Mouse (Mus musculus) thymus, adult 18-20 months (tissue): ENCODE measurements around the gene Olfr1437.
"Not testable (repeated sequence)": the region's sequence is repeated elsewhere in the genome, so short reads cannot be mapped to it uniquely, and the experiment has no call there.

ENCODE experiments used
- DNase-seq, 2 experiments: peaks; one replicate each; pipeline ENCODE4 v3.0.0; 2022; ENCODE audit warnings: mixed read lengths in 2 of 2

The Olfr1437 gene

DNA sequence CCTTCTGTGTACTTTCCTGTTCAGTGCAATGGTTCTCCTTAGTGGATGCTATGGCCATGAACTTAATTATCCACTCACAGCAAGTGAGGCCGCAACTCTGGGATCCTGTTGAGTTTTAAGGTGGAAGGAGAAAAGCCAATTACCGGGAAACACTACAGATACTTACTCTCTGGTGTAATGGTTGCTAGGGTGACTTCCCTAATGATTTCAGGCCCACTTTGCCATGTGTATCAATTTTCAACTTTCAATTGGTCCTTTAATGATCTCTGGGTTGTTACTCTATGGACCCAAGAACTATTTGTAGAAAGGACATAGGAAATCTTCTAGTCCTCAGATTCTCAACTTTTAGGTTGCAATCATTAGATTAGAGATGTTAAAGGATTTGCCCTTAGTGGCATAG is at the start of gene Olfr1437:
TSS of gene Olfr1437 (minus strand) at position 101 of the 400 bp plus-strand sequence.
- no peak for DNase-seq

- no peak for DNase-seq
These were observed 49.6 kb upstream of the Olfr1437 start for GRCm38 (mm10) chr19:12374465-12375025.

- no peak for DNase-seq
These were observed 48.1 kb upstream of the Olfr1437 start for GRCm38 (mm10) chr19:12373004-12373403.

DNA sequence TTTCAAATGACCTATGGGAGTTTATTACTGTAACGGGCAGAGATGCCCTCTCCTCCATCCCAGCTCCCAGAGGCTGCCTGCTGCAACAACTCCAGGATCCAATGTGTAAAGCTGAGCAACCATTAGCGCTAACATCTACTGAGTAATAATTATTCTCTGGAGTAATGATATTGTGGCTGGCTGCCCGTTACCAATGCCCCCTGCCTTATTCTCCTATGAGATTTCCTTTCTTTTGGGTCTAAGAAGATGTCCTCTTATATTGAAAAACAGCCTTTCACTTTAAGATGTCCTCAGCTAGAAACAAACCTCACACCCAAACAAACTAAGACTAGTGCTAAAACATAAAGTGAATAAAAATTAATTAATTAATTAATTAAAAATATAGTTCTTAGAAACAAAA is 10.9 kb upstream of the Olfr1437 start, which contains the start of gene Olfr1438-ps1:
TSS of gene Olfr1438-ps1 (minus strand) at position 101 of the 400 bp plus-strand sequence.
- DNase-seq = no peak

GRCm38 (mm10) chr19:12299030-12299429 is 25.9 kb downstream of the Olfr1437 start, which contains the start of gene Olfr1436:
Gene Olfr1436 (minus strand): TSS chr19:12299130.
- DNase-seq = not testable (repeated sequence)

DNA sequence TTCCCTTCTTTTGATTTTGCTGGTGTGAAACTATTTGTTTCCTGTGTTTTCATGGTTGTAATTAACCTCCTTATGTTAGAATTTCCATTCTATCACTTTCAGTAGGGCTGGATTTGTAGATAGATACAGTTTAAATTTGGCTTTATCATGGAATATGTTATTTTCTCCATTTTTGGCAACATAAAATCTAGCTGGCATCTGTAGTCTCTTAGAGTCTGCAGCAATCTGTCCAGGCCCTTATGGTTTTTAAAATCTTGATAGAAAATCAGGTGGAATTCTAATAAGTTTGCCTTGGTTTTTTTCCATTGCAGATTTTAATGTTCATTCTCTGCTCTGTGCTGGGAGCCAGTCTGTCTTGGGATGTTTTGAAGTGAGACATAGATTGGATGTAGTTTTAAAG is 31.9 kb downstream of the Olfr1437 start:
- DNase-seq = no peak

GRCm38 (mm10) chr19:12279554-12279953 is 45.3 kb downstream of the Olfr1437 start, which contains the start of gene Olfr1434:
Gene Olfr1434 (plus strand): TSS chr19:12279854.
- DNase-seq = no peak
